Mouse (Mus musculus) brain, embryonic 14.5 days (tissue): ENCODE results near the gene Clstn2.

Experiments used
- CTCF ChIP-seq: fragments of 200-500 bp; IDR thresholded peaks from 2 replicates; pipeline ENCODE4 v1.5.1; 2012; ENCODE audit warnings: inconsistent platforms, mild to moderate bottlenecking, moderate library complexity, borderline replicate concordance; ENCODE audit not compliant: insufficient read depth, insufficient read length; ENCODE audit errors: extremely low read depth
- POLR2A ChIP-seq: fragments of 200-500 bp; IDR thresholded peaks from 2 replicates; pipeline ENCODE4 v1.6.1; 2012; ENCODE audit warnings: mild to moderate bottlenecking, inconsistent platforms, borderline replicate concordance; ENCODE audit not compliant: poor library complexity, insufficient read depth, insufficient read length, severe bottlenecking; ENCODE audit errors: extremely low read depth

DNA sequence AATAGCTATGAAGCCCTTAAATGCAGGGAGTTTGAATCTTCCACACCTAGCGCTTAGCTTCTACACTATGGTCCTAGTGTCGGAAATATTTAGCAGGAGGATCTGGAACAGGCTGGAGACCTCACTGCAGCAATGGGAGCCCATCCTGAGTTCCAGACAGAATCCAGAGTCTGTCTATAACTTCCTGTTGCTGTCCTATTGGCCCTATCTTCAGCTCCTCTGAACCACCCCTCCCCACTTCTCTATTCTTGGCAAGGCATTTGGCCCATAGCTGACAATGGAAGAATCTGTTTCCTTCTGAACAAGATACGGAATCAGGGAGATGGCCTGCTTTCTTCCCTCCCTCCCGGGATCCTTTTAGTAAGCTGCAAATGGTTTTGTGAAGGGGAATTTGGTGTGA, 488.6 kb downstream of the Clstn2 start:
- TF ChIP-seq CTCF (no peak), POLR2A (no peak)
